Mouse (Mus musculus) telencephalon, adult 2 months (tissue): ENCODE data around the gene Pbrm1.

Experiments
- DNase-seq: peaks from one replicate; pipeline ENCODE4 v3.0.0-alpha.2; 2011; ENCODE audit warnings: low read depth, low spot score

The Pbrm1 gene

DNA sequence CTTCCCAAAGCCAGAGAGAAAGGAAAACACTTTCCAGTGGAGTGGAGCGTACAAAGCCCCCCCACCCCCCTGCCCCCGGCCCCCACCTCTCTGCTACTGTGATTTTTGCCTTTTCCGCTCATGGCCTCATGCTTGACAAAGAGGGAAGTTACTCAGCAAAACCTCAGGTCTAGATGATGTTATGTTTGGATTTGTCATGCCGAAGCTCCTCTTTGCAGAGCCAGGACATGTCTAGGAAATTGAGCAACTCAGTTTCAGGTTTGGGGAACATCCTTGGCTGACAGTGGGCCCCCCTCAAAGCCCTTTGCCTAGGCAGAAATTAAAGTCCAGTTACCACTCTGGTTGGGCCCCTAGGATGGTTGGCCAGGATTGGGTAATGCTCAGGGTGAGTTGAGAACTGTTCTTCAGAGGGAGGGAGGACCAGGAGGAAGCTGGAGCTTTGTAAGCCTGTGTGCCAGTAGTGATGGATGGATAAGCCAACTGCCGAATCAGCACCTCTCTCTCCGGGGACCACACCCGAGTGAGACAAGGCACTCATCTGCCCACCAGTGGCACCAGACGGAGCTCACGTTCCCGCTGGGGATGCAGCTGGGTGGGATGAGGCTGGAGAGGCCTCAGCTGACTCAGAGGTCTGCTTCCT lies 147.2 kb downstream of the Pbrm1 start:
- DNase-seq, result no peak

DNA sequence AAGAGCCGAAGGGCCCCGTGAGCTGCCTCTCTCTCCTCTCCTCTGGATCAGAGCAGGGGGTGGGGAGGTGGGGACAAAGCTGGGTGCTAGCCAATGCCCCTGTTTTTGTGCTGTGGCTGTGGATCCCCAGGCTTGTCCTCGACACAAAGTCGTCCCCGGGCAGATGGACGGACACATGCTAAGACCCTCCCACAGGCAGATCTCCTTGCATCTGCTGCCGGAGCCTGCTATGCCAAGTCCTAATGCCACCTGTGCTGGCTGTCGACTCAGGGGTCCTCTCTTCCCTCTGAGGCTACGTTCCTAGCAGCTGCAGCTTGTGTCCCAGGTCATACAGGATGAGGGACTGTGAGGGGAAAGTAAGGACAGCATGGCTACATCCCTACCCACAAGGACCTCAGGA lies 147.9 kb downstream of the Pbrm1 start:
- no peak for DNase-seq

DNA sequence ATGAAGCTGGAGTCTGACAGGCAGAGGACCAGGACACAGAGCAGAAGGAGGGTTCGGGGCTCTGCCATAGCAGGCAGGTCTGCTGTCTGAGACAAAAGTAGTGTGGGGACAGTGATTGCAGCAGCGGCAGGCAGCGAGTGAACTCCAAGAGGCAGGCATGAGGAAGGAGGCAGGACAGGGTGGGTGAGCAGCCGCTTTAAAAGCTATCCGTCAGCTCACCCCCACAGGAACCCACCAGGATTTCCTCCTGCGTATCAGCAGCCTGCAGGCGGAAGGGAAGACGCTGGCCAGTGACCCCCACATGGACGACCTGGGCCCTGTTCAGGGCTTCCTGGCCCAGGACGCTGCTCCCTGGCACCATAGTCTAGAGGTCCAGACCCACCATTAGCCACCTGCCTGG lies 149.5 kb downstream of the Pbrm1 start, which contains the start of gene Stab1:
TSS of gene Stab1 (minus strand) at position 217 of the 400 bp plus-strand sequence.
- DNase-seq, result no peak

DNA sequence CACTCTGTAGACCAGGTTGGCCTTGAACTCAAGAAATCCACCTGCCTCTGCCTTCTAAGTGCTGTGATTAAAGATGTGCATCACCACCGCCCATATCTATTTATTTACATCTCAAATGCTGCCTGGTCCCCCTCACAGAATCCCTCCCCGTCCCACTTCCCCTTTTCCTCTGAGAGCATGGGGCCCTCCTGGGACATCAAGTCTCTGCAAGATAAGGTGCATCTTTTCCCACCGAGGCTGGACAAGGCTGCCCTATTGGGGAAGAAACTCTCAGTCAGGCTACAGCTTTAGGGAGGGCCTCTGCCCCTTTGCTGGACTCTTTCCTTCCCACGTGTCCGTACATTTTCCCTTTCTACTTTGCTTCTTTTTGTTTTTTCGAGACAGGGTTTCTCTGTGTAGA lies 150.6 kb downstream of the Pbrm1 start:
- no peak for DNase-seq

DNA sequence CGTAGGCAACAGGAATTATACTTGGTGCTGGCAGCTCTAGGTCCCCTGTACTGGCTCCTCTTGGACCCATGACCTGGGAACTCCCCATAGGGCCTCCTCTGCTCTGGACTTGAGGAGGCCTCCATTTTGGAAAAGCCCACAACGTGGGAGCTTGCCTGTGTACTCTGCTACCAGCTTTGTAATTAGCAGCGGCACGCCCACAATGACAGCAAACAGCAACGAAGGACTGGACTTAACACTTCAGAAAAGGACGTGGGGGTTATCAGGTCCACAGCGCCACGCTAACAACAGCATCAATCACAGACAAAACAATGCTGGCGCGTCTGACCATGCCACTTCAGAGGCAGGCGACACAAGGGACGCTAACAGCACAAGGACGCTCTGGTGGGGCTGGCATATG lies 152.0 kb downstream of the Pbrm1 start:
- DNase-seq, result no peak
